Mouse (Mus musculus): ENCODE data around the gene Fam57b. TPM values are rescaled to one million over a fixed set of nuclear protein-coding genes. Genes with fewer than 3 reads are reported as not detected.

Fam57b gene
- polyA plus RNA-seq, 1 experiment from 2014 or later = 1.2 TPM

DNA sequence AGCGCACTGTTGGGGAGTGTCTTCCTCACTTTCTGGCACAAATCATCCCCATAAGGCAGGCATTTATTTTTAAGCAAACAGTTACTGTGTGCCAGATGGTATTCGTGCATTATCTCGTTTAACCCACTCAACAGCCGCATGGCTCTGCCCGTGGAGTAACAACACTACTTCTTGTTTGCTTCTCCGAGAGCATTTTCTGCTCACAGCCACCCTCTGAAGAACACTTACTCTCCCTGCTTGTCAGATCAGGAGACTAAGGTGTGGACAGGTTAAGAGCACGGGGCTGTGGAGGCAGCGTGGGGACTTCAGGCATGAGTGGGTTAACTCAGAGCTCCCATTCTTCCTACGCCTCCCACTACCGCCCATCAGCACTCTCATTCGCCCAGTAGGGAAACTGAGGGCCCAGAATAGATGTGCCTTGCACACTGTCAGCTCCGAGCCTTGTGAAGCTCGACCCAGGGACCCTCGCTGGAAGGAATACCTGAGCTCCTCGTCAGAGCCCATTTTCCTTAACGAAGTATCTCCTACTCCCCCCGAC, 34.9 kb upstream of the Fam57b start:
- no peak overlapping the region; the same call in 1 of the 2 replicates for H3K4me3 ChIP-seq
- no peaks in the 10 kb centered on the region for H3K27me3 ChIP-seq
- H3K4me1 ChIP-seq = peaks cover 27% of the 10 kb centered on the region
- no peaks in the 10 kb centered on the region for H3K9me3 ChIP-seq
- WGBS = 50% methylated on average over 17 of the region's 17 CpGs
- H3K4me2 ChIP-seq (replicated peaks) = peak overlapping the region; percentile 21; the same call in 1 of the 2 replicates
- peak overlapping the region; percentile 0; the same call in 1 of the 2 replicates for H3K9ac ChIP-seq
- peaks cover 46% of the 10 kb centered on the region for H3K36me3 ChIP-seq
- no peak for ATAC-seq (ENCODE audit: insufficient number of reproducible peaks, insufficient read depth, low FRiP score, low TSS enrichment)
- no peak overlapping the region; the same call in none of the 2 replicates for H3K27ac ChIP-seq

- WGBS = 87% methylated on average over 9 of the region's 9 CpGs
- Histone ChIP-seq H3K9me3 (no peaks in the 10 kb centered on the region), H3K4me1 (peaks cover 20% of the 10 kb centered on the region), H3K4me2 (replicated peaks) (no peak overlapping the region), H3K4me3 (no peak overlapping the region), H3K36me3 (peaks cover 68% of the 10 kb centered on the region), H3K9ac (no peak overlapping the region), H3K27me3 (no peaks in the 10 kb centered on the region), H3K27ac (no peak overlapping the region)
- no peak for ATAC-seq (ENCODE audit: insufficient number of reproducible peaks, insufficient read depth, low FRiP score, low TSS enrichment)
These were observed 31.9 kb upstream of the Fam57b start for GRCm38 (mm10) chr7:126765540-126765939.

GRCm38 (mm10) chr7:126766201-126766600, 31.3 kb upstream of the Fam57b start, which contains the start of gene Gdpd3:
Gdpd3 (plus strand) TSS chr7:126766334.
- no peak within 1 kb of the TSS for H3K9ac ChIP-seq
- WGBS = 94% methylated on average over 16 of the region's 16 CpGs

GRCm38 (mm10) chr7:126767001-126767400, 30.5 kb upstream of the Fam57b start:
- no peaks in the 10 kb centered on the region for H3K27me3 ChIP-seq
- H3K4me3 ChIP-seq = no peak overlapping the region
- H3K9ac ChIP-seq = no peak overlapping the region
- no peaks in the 10 kb centered on the region for H3K9me3 ChIP-seq
- H3K36me3 ChIP-seq = peaks cover 74% of the 10 kb centered on the region
- no peak for ATAC-seq (ENCODE audit: insufficient number of reproducible peaks, insufficient read depth, low FRiP score, low TSS enrichment)
- H3K27ac ChIP-seq = no peak overlapping the region
- no peak overlapping the region for H3K4me2 ChIP-seq (replicated peaks)
- 0 out of 2 replicates have a peak, but pooled peaks cover 6% of the 10 kb centered on the region for H3K4me1 ChIP-seq
- whole genome bisulfite sequencing = 88% methylated on average over 8 of the region's 8 CpGs

More at GRCm38 (mm10) chr7:126766201-126766600, 31.3 kb upstream of the Fam57b start, which contains the start of gene Gdpd3:
- H3K9me3 ChIP-seq = no peaks in the 10 kb centered on the region
- no peak within 1 kb of the TSS for H3K27ac ChIP-seq
- no peak for ATAC-seq (ENCODE audit: insufficient number of reproducible peaks, insufficient read depth, low FRiP score, low TSS enrichment)
- peaks cover 13% of the 10 kb centered on the region; the same call in 1 of the 2 replicates for H3K4me1 ChIP-seq
- no peaks in the 10 kb centered on the region for H3K27me3 ChIP-seq
- no peak within 1 kb of the TSS for H3K4me2 ChIP-seq (replicated peaks)
- no peak within 1 kb of the TSS for H3K4me3 ChIP-seq
- H3K36me3 ChIP-seq = peaks cover 73% of the 10 kb centered on the region

DNA sequence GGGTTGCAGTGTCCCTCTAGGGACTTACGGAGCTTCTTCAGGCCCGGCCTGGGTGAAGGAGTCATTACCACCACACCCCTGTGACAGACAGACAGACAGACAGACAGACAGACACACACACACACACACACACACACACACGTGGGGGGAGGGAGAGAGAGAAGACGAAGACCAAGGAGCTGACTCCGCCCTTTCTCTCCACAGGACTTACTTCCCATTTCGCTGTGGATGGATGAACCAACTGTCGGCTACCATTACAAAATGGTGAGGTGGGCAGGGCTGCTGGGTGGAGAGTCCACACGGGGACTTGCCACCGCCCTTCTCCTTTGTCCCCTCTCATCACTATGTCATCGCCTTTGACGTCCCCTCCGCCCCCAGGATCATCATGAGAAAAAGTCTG, 26.7 kb upstream of the Fam57b start:
- Histone ChIP-seq H3K9ac (no peak overlapping the region), H3K4me1 (peaks cover 4% of the 10 kb centered on the region), H3K4me2 (replicated peaks) (no peak overlapping the region), H3K27me3 (no peaks in the 10 kb centered on the region), H3K36me3 (peaks cover 51% of the 10 kb centered on the region), H3K4me3 (no peak overlapping the region), H3K27ac (no peak overlapping the region), H3K9me3 (no peaks in the 10 kb centered on the region)
- WGBS = 84% methylated on average over 12 of the region's 12 CpGs
- ATAC-seq (ENCODE audit: insufficient number of reproducible peaks, insufficient read depth, low FRiP score, low TSS enrichment) = no peak

DNA sequence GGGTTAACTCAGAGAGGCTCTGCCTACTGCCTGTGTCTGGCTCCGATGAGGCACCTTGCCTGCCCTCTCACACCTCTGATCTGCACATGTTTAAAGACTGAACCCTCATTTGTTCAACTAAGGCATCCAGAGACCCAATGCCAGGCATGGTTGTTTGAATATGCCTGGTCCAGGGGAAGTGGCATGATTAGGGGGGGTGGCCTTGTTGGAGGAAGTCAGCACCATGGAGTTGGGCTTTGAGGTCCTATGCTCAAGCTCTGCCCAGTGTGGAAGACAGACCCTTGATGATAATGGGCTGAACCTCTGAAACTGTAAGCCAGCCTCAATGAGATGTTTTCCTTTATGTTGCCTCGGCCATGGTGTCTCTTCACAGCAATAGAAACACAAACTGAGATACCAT, 24.1 kb upstream of the Fam57b start:
- Histone ChIP-seq H3K4me1 (peaks cover 24% of the 10 kb centered on the region), H3K9me3 (no peaks in the 10 kb centered on the region), H3K4me2 (replicated peaks) (no peak overlapping the region), H3K9ac (no peak overlapping the region), H3K27me3 (no peaks in the 10 kb centered on the region), H3K36me3 (peaks cover 26% of the 10 kb centered on the region), H3K27ac (no peak overlapping the region), H3K4me3 (no peak overlapping the region)
- 82% methylated on average over 2 of the region's 2 CpGs for WGBS
- ATAC-seq (ENCODE audit: insufficient number of reproducible peaks, insufficient read depth, low FRiP score, low TSS enrichment) = no peak

GRCm38 (mm10) chr7:126774463-126774862, 23.0 kb upstream of the Fam57b start:
- WGBS = 82% methylated on average over 2 of the region's 2 CpGs

GRCm38 (mm10) chr7:126775185-126775977, 22.1 kb upstream of the Fam57b start:
- no peak for ATAC-seq (ENCODE audit: insufficient number of reproducible peaks, insufficient read depth, low FRiP score, low TSS enrichment)
- peak overlapping the region; percentile 47; the same call in 1 of the 2 replicates for H3K9ac ChIP-seq
- 0 out of 2 replicates have a peak overlapping the region, but pooled peaks have one; percentile 87 for H3K4me2 ChIP-seq (replicated peaks)
- no peaks in the 10 kb centered on the region for H3K9me3 ChIP-seq
- no peaks in the 10 kb centered on the region for H3K27me3 ChIP-seq
- peaks cover 19% of the 10 kb centered on the region for H3K36me3 ChIP-seq
- H3K27ac ChIP-seq = peak overlapping the region; percentile 88; the same call in 1 of the 2 replicates
- peaks cover 29% of the 10 kb centered on the region for H3K4me1 ChIP-seq
- H3K4me3 ChIP-seq = no peak overlapping the region
- WGBS = 79% methylated on average over 10 of the region's 10 CpGs

More at GRCm38 (mm10) chr7:126774463-126774862, 23.0 kb upstream of the Fam57b start:
- Histone ChIP-seq H3K9ac (no peak overlapping the region), H3K27me3 (no peaks in the 10 kb centered on the region), H3K27ac (no peak overlapping the region), H3K4me2 (replicated peaks) (no peak overlapping the region), H3K9me3 (no peaks in the 10 kb centered on the region), H3K4me3 (no peak overlapping the region), H3K36me3 (peaks cover 25% of the 10 kb centered on the region), H3K4me1 (peaks cover 24% of the 10 kb centered on the region)
- no peak for ATAC-seq (ENCODE audit: insufficient number of reproducible peaks, insufficient read depth, low FRiP score, low TSS enrichment)

- no peaks in the 10 kb centered on the region for H3K9me3 ChIP-seq
- H3K4me2 ChIP-seq (replicated peaks) = peak overlapping the region; percentile 87
- no peaks in the 10 kb centered on the region for H3K27me3 ChIP-seq
- peaks cover 30% of the 10 kb centered on the region for H3K4me1 ChIP-seq
- 63% methylated on average over 3 of the region's 3 CpGs for WGBS
- H3K4me3 ChIP-seq = peak overlapping the region; percentile 75; the same call in 1 of the 2 replicates
- peak overlapping the region; percentile 88 for H3K27ac ChIP-seq
- no peak for ATAC-seq (ENCODE audit: insufficient number of reproducible peaks, insufficient read depth, low FRiP score, low TSS enrichment)
- peaks cover 15% of the 10 kb centered on the region for H3K36me3 ChIP-seq
- H3K9ac ChIP-seq = peak overlapping the region; percentile 47
These were observed 21.6 kb upstream of the Fam57b start for GRCm38 (mm10) chr7:126775978-126776234.

GRCm38 (mm10) chr7:126776598-126777057, 20.8 kb upstream of the Fam57b start, which contains the start of gene Ypel3:
Ypel3 (plus strand) TSS chr7:126776955.
- under 1% methylated on average over 30 of the region's 37 CpGs for WGBS
- Histone ChIP-seq H3K9ac (peak within 1 kb of the TSS; percentile 89), H3K4me2 (replicated peaks) (peak within 1 kb of the TSS; percentile 87), H3K9me3 (no peaks in the 10 kb centered on the region), H3K36me3 (peaks cover 11% of the 10 kb centered on the region), H3K27me3 (no peaks in the 10 kb centered on the region), H3K27ac (peak within 1 kb of the TSS; percentile 88), H3K4me1 (peaks cover 37% of the 10 kb centered on the region), H3K4me3 (peak within 1 kb of the TSS; percentile 75)
- peak; percentile 84 for ATAC-seq (ENCODE audit: insufficient number of reproducible peaks, insufficient read depth, low FRiP score, low TSS enrichment)

- no peak for ATAC-seq (ENCODE audit: insufficient number of reproducible peaks, insufficient read depth, low FRiP score, low TSS enrichment)
- 44% methylated on average over 8 of the region's 10 CpGs for WGBS
- Histone ChIP-seq H3K27me3 (no peaks in the 10 kb centered on the region), H3K9me3 (no peaks in the 10 kb centered on the region), H3K27ac (peak overlapping the region; percentile 88; the same call in 1 of the 2 replicates), H3K36me3 (peaks cover 10% of the 10 kb centered on the region), H3K4me2 (replicated peaks) (peak overlapping the region; percentile 87), H3K4me3 (peak overlapping the region; percentile 75), H3K9ac (peak overlapping the region; percentile 89), H3K4me1 (peaks cover 39% of the 10 kb centered on the region)
These were observed 20.0 kb upstream of the Fam57b start for GRCm38 (mm10) chr7:126777476-126777875.

Measured in embryonic facial prominence, embryonic 12.5 days (tissue).